Mouse (Mus musculus): ENCODE measurements around the gene Myof. TPM values are rescaled to one million over a fixed set of nuclear protein-coding genes. Genes with fewer than 3 reads are reported as not detected.

Myof gene
- polyA plus RNA-seq, 1 experiment = 4.8 TPM

- TF ChIP-seq POLR2A (IDR thresholded peaks at IDR 0.05; ENCODE audit: low read depth, low read length) (no peak), CTCF (IDR thresholded peaks at IDR 0.05; ENCODE audit: extremely low read depth, insufficient read length, insufficient replicate concordance, low read depth, low read length) (no peak)
- no peaks in the 10 kb centered on the region for H3K4me1 ChIP-seq (ENCODE audit: control insufficient read depth, insufficient read depth, insufficient read length, low read length)
- H3K27ac ChIP-seq (ENCODE audit: insufficient read depth, low read depth, low read length) = no peak overlapping the region
- H3K36me3 ChIP-seq (ENCODE audit: control insufficient read depth, insufficient read depth, low read length) = no peaks in the 10 kb centered on the region
- 91% methylated on average over 6 of the region's 6 CpGs for WGBS
- no peak overlapping the region for H3K4me3 ChIP-seq (ENCODE audit: low read depth, low read length)
- no peaks in the 10 kb centered on the region for H3K27me3 ChIP-seq (ENCODE audit: control insufficient read depth, insufficient read depth, low read length)
Measured at GRCm38 (mm10) chr19:37934640-37935039, 108.7 kb downstream of the Myof start.

- WGBS = 87% methylated on average over 2 of the region's 2 CpGs
- no peaks in the 10 kb centered on the region for H3K4me1 ChIP-seq (ENCODE audit: control insufficient read depth, insufficient read depth, insufficient read length, low read length)
- H3K4me3 ChIP-seq (ENCODE audit: low read depth, low read length) = no peak overlapping the region
- no peak for TF ChIP-seq CTCF (IDR thresholded peaks at IDR 0.05; ENCODE audit: extremely low read depth, insufficient read length, insufficient replicate concordance, low read depth, low read length)
- no peak for TF ChIP-seq POLR2A (IDR thresholded peaks at IDR 0.05; ENCODE audit: low read depth, low read length)
- no peaks in the 10 kb centered on the region for H3K27me3 ChIP-seq (ENCODE audit: control insufficient read depth, insufficient read depth, low read length)
- H3K36me3 ChIP-seq (ENCODE audit: control insufficient read depth, insufficient read depth, low read length) = no peaks in the 10 kb centered on the region
- no peak overlapping the region for H3K27ac ChIP-seq (ENCODE audit: insufficient read depth, low read depth, low read length)
Measured at GRCm38 (mm10) chr19:37932198-37932597, 111.2 kb downstream of the Myof start.

- H3K27me3 ChIP-seq (ENCODE audit: control insufficient read depth, insufficient read depth, low read length) = no peaks in the 10 kb centered on the region
- H3K27ac ChIP-seq (ENCODE audit: insufficient read depth, low read depth, low read length) = no peak overlapping the region
- 89% methylated on average over 7 of the region's 7 CpGs for WGBS
- H3K4me1 ChIP-seq (ENCODE audit: control insufficient read depth, insufficient read depth, insufficient read length, low read length) = no peaks in the 10 kb centered on the region
- TF ChIP-seq POLR2A (IDR thresholded peaks at IDR 0.05; ENCODE audit: low read depth, low read length) (no peak), CTCF (IDR thresholded peaks at IDR 0.05; ENCODE audit: extremely low read depth, insufficient read length, insufficient replicate concordance, low read depth, low read length) (no peak)
- no peak overlapping the region for H3K4me3 ChIP-seq (ENCODE audit: low read depth, low read length)
- no peaks in the 10 kb centered on the region for H3K36me3 ChIP-seq (ENCODE audit: control insufficient read depth, insufficient read depth, low read length)
Measured at GRCm38 (mm10) chr19:37927911-37928310, 115.5 kb downstream of the Myof start.

GRCm38 (mm10) chr19:37925323-37925722 lies 118.1 kb downstream of the Myof start:
- 71% methylated on average over 3 of the region's 3 CpGs for WGBS
- Histone ChIP-seq H3K4me1 (ENCODE audit: control insufficient read depth, insufficient read depth, insufficient read length, low read length) (no peaks in the 10 kb centered on the region), H3K27ac (ENCODE audit: insufficient read depth, low read depth, low read length) (no peak overlapping the region), H3K4me3 (ENCODE audit: low read depth, low read length) (no peak overlapping the region), H3K36me3 (ENCODE audit: control insufficient read depth, insufficient read depth, low read length) (no peaks in the 10 kb centered on the region), H3K27me3 (ENCODE audit: control insufficient read depth, insufficient read depth, low read length) (no peaks in the 10 kb centered on the region)
- TF ChIP-seq POLR2A (IDR thresholded peaks at IDR 0.05; ENCODE audit: low read depth, low read length) (no peak), CTCF (IDR thresholded peaks at IDR 0.05; ENCODE audit: extremely low read depth, insufficient read length, insufficient replicate concordance, low read depth, low read length) (no peak)

GRCm38 (mm10) chr19:37924266-37924665 lies 119.1 kb downstream of the Myof start:
- Histone ChIP-seq H3K4me1 (ENCODE audit: control insufficient read depth, insufficient read depth, insufficient read length, low read length) (no peaks in the 10 kb centered on the region), H3K36me3 (ENCODE audit: control insufficient read depth, insufficient read depth, low read length) (no peaks in the 10 kb centered on the region), H3K4me3 (ENCODE audit: low read depth, low read length) (no peak overlapping the region), H3K27me3 (ENCODE audit: control insufficient read depth, insufficient read depth, low read length) (no peaks in the 10 kb centered on the region), H3K27ac (ENCODE audit: insufficient read depth, low read depth, low read length) (no peak overlapping the region)
- TF ChIP-seq POLR2A (IDR thresholded peaks at IDR 0.05; ENCODE audit: low read depth, low read length) (no peak), CTCF (IDR thresholded peaks at IDR 0.05; ENCODE audit: extremely low read depth, insufficient read length, insufficient replicate concordance, low read depth, low read length) (no peak)
- 52% methylated on average over 3 of the region's 3 CpGs for WGBS

GRCm38 (mm10) chr19:37921098-37921497 lies 122.3 kb downstream of the Myof start:
- whole genome bisulfite sequencing = 66% methylated on average over 5 of the region's 5 CpGs
- TF ChIP-seq CTCF (IDR thresholded peaks at IDR 0.05; ENCODE audit: extremely low read depth, insufficient read length, insufficient replicate concordance, low read depth, low read length) (no peak), POLR2A (IDR thresholded peaks at IDR 0.05; ENCODE audit: low read depth, low read length) (no peak)
- H3K4me3 ChIP-seq (ENCODE audit: low read depth, low read length) = no peak overlapping the region
- H3K27ac ChIP-seq (ENCODE audit: insufficient read depth, low read depth, low read length) = no peak overlapping the region
- H3K4me1 ChIP-seq (ENCODE audit: control insufficient read depth, insufficient read depth, insufficient read length, low read length) = no peaks in the 10 kb centered on the region
- 0 out of 2 replicates have a peak, but pooled peaks cover 1% of the 10 kb centered on the region for H3K36me3 ChIP-seq (ENCODE audit: control insufficient read depth, insufficient read depth, low read length)
- no peaks in the 10 kb centered on the region for H3K27me3 ChIP-seq (ENCODE audit: control insufficient read depth, insufficient read depth, low read length)

GRCm38 (mm10) chr19:37918515-37918932 lies 124.9 kb downstream of the Myof start:
- TF ChIP-seq CTCF (IDR thresholded peaks at IDR 0.05; ENCODE audit: extremely low read depth, insufficient read length, insufficient replicate concordance, low read depth, low read length) (no peak), POLR2A (IDR thresholded peaks at IDR 0.05; ENCODE audit: low read depth, low read length) (no peak)
- Histone ChIP-seq H3K27ac (ENCODE audit: insufficient read depth, low read depth, low read length) (no peak overlapping the region), H3K36me3 (ENCODE audit: control insufficient read depth, insufficient read depth, low read length) (0 out of 2 replicates have a peak, but pooled peaks cover 2% of the 10 kb centered on the region), H3K4me1 (ENCODE audit: control insufficient read depth, insufficient read depth, insufficient read length, low read length) (no peaks in the 10 kb centered on the region), H3K27me3 (ENCODE audit: control insufficient read depth, insufficient read depth, low read length) (no peaks in the 10 kb centered on the region), H3K4me3 (ENCODE audit: low read depth, low read length) (no peak overlapping the region)
- WGBS = 69% methylated on average over 12 of the region's 12 CpGs
